Mouse (Mus musculus) right cerebral cortex, postnatal 36 days (tissue): Measurements from ENCODE around the gene Sptbn4.

Experiments
- DNase-seq, 2 experiments: peaks; one replicate each; pipeline ENCODE4 v3.0.0; 2022; ENCODE audit warnings: low spot score in 2 of 2, mixed read lengths in 1 of 2

The Sptbn4 gene

GRCm38 (mm10) chr7:27384134-27384533 lies 63.4 kb downstream of the Sptbn4 start:
- DNase-seq, result no peak

- no peak for DNase-seq
Measured at GRCm38 (mm10) chr7:27383233-27383632, 64.3 kb downstream of the Sptbn4 start.

- DNase-seq, result no peak
Measured at GRCm38 (mm10) chr7:27381560-27381959, 65.9 kb downstream of the Sptbn4 start.

GRCm38 (mm10) chr7:27381009-27381408 lies 66.5 kb downstream of the Sptbn4 start:
- no peak for DNase-seq

- no peak for DNase-seq
Measured at GRCm38 (mm10) chr7:27379836-27380235, 67.7 kb downstream of the Sptbn4 start.

GRCm38 (mm10) chr7:27378431-27378830 lies 69.1 kb downstream of the Sptbn4 start:
- no peak for DNase-seq

GRCm38 (mm10) chr7:27375274-27375673 lies 72.2 kb downstream of the Sptbn4 start:
- peak; percentile 68 to 73 for DNase-seq

- no peak for DNase-seq
Measured at GRCm38 (mm10) chr7:27371715-27372462, 75.6 kb downstream of the Sptbn4 start.

- DNase-seq, result no peak
Measured at GRCm38 (mm10) chr7:27369111-27369510, 78.4 kb downstream of the Sptbn4 start.

- DNase-seq, result no peak
Measured at GRCm38 (mm10) chr7:27367976-27368375, 79.5 kb downstream of the Sptbn4 start.

GRCm38 (mm10) chr7:27366082-27366844 lies 81.2 kb downstream of the Sptbn4 start:
- DNase-seq, result peak in 1 of 2 experiments; percentile 71

- DNase-seq, result no peak
Measured at GRCm38 (mm10) chr7:27364379-27364778, 83.1 kb downstream of the Sptbn4 start.

GRCm38 (mm10) chr7:27361283-27361946 lies 86.1 kb downstream of the Sptbn4 start:
- peak; percentile 99 for DNase-seq

GRCm38 (mm10) chr7:27360749-27361148 lies 86.7 kb downstream of the Sptbn4 start:
- DNase-seq, result no peak

GRCm38 (mm10) chr7:27359706-27360358 lies 87.7 kb downstream of the Sptbn4 start:
- DNase-seq, result no peak

GRCm38 (mm10) chr7:27359162-27359561 lies 88.3 kb downstream of the Sptbn4 start:
- DNase-seq, result no peak

GRCm38 (mm10) chr7:27357595-27357978 lies 89.9 kb downstream of the Sptbn4 start:
- DNase-seq, result no peak

GRCm38 (mm10) chr7:27356861-27357594 lies 90.5 kb downstream of the Sptbn4 start, which contains the start of gene Gm20479:
TSS of gene Gm20479 (minus strand) at chr7:27357419.
- no peak for DNase-seq

- no peak for DNase-seq
Measured at GRCm38 (mm10) chr7:27356248-27356647, 91.2 kb downstream of the Sptbn4 start.

GRCm38 (mm10) chr7:27355745-27356240 lies 91.7 kb downstream of the Sptbn4 start, which contains the start of gene Shkbp1:
TSS of gene Shkbp1 (minus strand) at chr7:27356019.
- peak; percentile 77 to 84 for DNase-seq

GRCm38 (mm10) chr7:27355261-27355660 lies 92.2 kb downstream of the Sptbn4 start:
- no peak for DNase-seq
